Mouse (Mus musculus): ENCODE data around the gene Nanos2.

DNA sequence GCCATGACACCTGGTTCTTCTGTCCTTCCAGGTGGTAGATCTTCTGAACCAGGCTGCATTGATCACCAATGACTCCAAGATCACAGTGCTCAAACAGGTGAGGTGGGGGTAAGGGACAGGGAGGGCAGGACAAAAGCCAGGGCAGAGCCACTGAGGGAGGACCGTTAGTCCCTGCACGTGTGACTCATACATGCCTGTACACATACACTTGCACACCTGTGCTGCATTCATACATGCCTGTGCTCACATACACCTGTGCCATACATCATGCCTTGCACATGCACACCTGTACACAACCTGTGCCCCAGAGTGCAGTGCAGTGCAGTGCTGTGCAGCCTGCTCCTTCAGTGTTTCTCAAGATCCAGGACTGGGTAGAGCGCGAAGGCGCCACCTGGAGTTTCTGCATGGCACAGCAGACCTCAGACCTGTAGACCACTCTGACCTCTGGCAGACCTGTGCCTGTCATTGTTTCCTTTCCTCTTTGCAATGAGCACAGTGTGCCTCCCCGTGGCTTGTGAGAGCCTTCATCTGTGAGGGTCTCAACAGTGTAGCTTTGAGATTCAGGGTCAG lies 42.0 kb downstream of the Nanos2 start:
- TF ChIP-seq CTCF (IDR thresholded peaks at IDR 0.05; ENCODE audit: low read depth), result peak; percentile 87
- no peak for TF ChIP-seq EP300 (IDR thresholded peaks at IDR 0.05; ENCODE audit: low read depth)
